In genomic region chr10:52690334-52690991, GRCm38 (mm10) we compare ENCODE assay signal across 8 mouse cellular contexts. TPM values are rescaled to one million over a fixed set of nuclear protein-coding genes. Genes with fewer than 3 reads are reported as not detected.
DNase-seq lines count a peak whose midpoint lies in the region; ATAC-seq and TF ChIP-seq lines count a peak whose summit lies in the region.

Gene Slc35f1, plus strand, starts transcription at chr10:52690533.

- peak within 1 kb of the TSS; percentile 61 for H3K4me2 ChIP-seq in liver, embryonic 14.5 days (ENCODE audit: low read depth)

- DNase-seq in ES-CJ7 (ENCODE audit: low read depth, low spot score) = peak; percentile 85
- peak; percentile 32 for DNase-seq in c-Kit-positive CD71-negative TER-119-negative erythroid progenitor cells, embryonic 14.5 days (ENCODE audit: low read depth)
- DNase-seq in forebrain, embryonic 10.5 days (ENCODE audit: extremely low spot score, low spot score) = peak; percentile 85
- DNase-seq in heart, postnatal 10 days = peak; percentile 43 to 70
- peak; percentile 50 to 86 for DNase-seq in kidney, postnatal 36 days
- peak in 1 of 3 experiments; percentile 6 for DNase-seq in liver, embryonic 14.5 days (ENCODE audit: low read depth in 3 of 3, low spot score in 3 of 3)
- DNase-seq in ovary, postnatal 10 days (ENCODE audit: low spot score) = peak; percentile 35
- peak; percentile 67 for DNase-seq in yolk sac, embryonic 10.5 days (ENCODE audit: low spot score)

- no peaks in the 10 kb centered on the region; the same call in 1 of the 2 replicates for H3K9me3 ChIP-seq in forebrain, embryonic 10.5 days
- H3K9me3 ChIP-seq in liver, embryonic 14.5 days (ENCODE audit: control insufficient read depth, low read length) = no peaks in the 10 kb centered on the region

- H3K4me1 ChIP-seq in forebrain, embryonic 10.5 days = peaks cover 26% of the 10 kb centered on the region
- no peaks in the 10 kb centered on the region for H3K4me1 ChIP-seq in liver, embryonic 14.5 days (replicated peaks; ENCODE audit: control insufficient read depth in 2 of 2, insufficient read depth in 2 of 2, low read length in 1 of 2)

- H3K27ac ChIP-seq in forebrain, embryonic 10.5 days = peak within 1 kb of the TSS; percentile 95
- H3K27ac ChIP-seq in liver, embryonic 14.5 days = no peak within 1 kb of the TSS

- under 1% methylated on average over 54 of the region's 54 CpGs for WGBS in forebrain, embryonic 10.5 days
- under 1% methylated on average over 46 of the region's 54 CpGs for whole genome bisulfite sequencing in liver, embryonic 14.5 days (ENCODE audit: insufficient replicate concordance)

- peak; percentile 57 for TF ChIP-seq CTCF in liver, embryonic 14.5 days (IDR thresholded peaks at IDR 0.05; ENCODE audit: low read depth)

- intact Hi-C loops in heart, postnatal 10 days (cut with DNase I) = loop anchor here (10.0 kb wide), 1 partner anchor 276 kb away; the partner anchor contains the start of gene Nus1

- peaks cover 6% of the 10 kb centered on the region for H3K27me3 ChIP-seq in forebrain, embryonic 10.5 days (ENCODE audit: poor library complexity, severe bottlenecking)
- peaks cover 17% of the 10 kb centered on the region for H3K27me3 ChIP-seq in liver, embryonic 14.5 days (ENCODE audit: control insufficient read depth, insufficient read depth, low read length)

- H3K9ac ChIP-seq in liver, embryonic 14.5 days (replicated peaks) = no peak within 1 kb of the TSS

- TF ChIP-seq EP300 in liver, embryonic 14.5 days (IDR thresholded peaks at IDR 0.05; ENCODE audit: low read depth) = no peak

- H3K4me3 ChIP-seq in forebrain, embryonic 10.5 days = peak within 1 kb of the TSS; percentile 89
- H3K4me3 ChIP-seq in liver, embryonic 14.5 days (ENCODE audit: insufficient read depth in 1 of 2, low read depth in 2 of 2, low read length in 2 of 2) = peak within 1 kb of the TSS; percentile 39 to 40

- peaks cover 9% of the 10 kb centered on the region for H3K36me3 ChIP-seq in forebrain, embryonic 10.5 days (replicated peaks)
- no peaks in the 10 kb centered on the region for H3K36me3 ChIP-seq in liver, embryonic 14.5 days (replicated peaks; ENCODE audit: control insufficient read depth, insufficient read depth, low read depth)

- no peak for ATAC-seq in liver, embryonic 14.5 days (ENCODE audit: insufficient read depth)

RNA-seq across cellular contexts. Expression of gene Slc35f1, which starts in this region (rescaled TPM):
- 9.9 and 11.6 TPM in 2 replicates for polyA plus RNA-seq in forebrain, embryonic 10.5 days (2016; fragmentation: Nextera tagmentation; extraction: Ambion mirVana)
- 1 to 10 TPM; 1.4 to 2.0 TPM for total RNA-seq in heart, postnatal 10 days (2021)
- 0.01 and 0.06 TPM in 2 replicates for polyA plus RNA-seq in liver, embryonic 14.5 days (2012; rRNA removed)
- not detected in 2 replicates for polyA plus RNA-seq in liver, embryonic 14.5 days (2014; fragmentation: Nextera tagmentation; extraction: Ambion mirVana)

Comparison
In these comparisons a context has a peak if more than half of its experiments do, and no peak if none do; other contexts are left out.
1. RNA of gene Slc35f1 (polyA plus RNA-seq): 9.9 to 11.6 TPM in forebrain, embryonic 10.5 days; 0.01 to 0.06 TPM in liver, embryonic 14.5 days; every median in the first group is over 10 times any median in the second.